Mouse (Mus musculus): ENCODE results near the gene Txlng. TPM values are rescaled to one million over a fixed set of nuclear protein-coding genes. Genes with fewer than 3 reads are reported as not detected.

The Txlng gene
- polyA plus RNA-seq, 1 experiment, result 1.8 TPM

DNA sequence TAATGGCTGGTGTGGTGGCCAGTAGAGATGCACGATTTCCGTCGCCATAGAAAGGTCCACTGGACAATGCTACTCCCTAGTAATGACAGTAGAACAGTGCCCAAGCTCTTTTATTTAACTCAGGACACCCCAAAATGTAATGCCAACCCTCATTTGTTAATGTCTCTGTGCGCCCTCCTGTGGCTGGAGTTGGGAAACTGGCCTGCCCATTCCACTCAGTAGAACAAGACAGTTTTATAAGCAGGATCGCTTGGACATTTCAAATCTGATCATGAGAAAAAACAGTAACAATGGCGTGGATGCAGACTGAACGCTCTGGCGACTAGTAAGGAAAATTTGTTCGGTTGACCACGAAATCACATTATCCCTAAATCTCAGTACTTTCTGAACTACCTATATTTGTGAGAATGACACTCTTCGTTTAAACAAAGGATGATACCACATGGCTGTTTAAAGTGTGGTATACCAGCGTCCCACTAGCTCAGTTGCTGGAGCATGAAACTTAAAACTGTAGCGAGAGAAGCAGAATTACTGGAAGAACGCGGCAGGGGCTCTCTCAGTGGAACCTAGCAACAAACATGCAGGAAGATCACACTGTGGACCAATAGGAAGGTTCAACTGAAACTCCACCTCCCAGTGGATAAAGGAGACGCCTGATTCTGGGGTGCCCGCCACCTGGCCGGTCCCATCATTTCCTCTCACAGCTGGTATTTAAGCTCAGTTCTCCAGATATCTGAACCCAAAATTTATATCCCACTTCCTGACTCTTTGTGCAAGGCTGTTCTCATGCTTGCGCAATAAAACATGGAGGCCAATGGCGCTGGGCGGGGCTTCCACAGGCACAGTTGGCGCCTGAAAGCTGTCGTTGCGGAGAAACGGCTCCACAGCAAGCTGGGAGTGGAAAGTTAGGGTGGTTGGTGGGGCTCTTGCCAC is 94.0 kb downstream of the Txlng start:
- peak overlapping the region; percentile 26 for H3K4me3 ChIP-seq
- H3K27me3 ChIP-seq (ENCODE audit: control insufficient read depth, insufficient read depth, insufficient read length), result no peaks in the 10 kb centered on the region
- no peak overlapping the region for H3ac ChIP-seq (ENCODE audit: control insufficient read depth, insufficient read length)
- no peak for TF ChIP-seq E2F4 (IDR thresholded peaks at IDR 0.05; ENCODE audit: insufficient read depth)
- TF ChIP-seq SRF (IDR thresholded peaks at IDR 0.05; ENCODE audit: control insufficient read depth, insufficient read length, low read depth), result no peak
- peak in 1 of 3 experiments; percentile 44 for TF ChIP-seq MYOG (IDR thresholded peaks at IDR 0.05; ENCODE audit: control insufficient read depth in 1 of 3, insufficient read depth in 1 of 3, insufficient read length in 2 of 3, low read depth in 2 of 3)
- TF ChIP-seq TCF12 (IDR thresholded peaks at IDR 0.05; ENCODE audit: insufficient read depth, poor library complexity, severe bottlenecking), result no peak
- no peak for TF ChIP-seq POLR2AphosphoS2 (IDR thresholded peaks at IDR 0.05; ENCODE audit: insufficient read length, low read depth)
- TF ChIP-seq REST (IDR thresholded peaks at IDR 0.05; ENCODE audit: insufficient read depth, insufficient read length), result no peak
- TF ChIP-seq MYOD1 (IDR thresholded peaks at IDR 0.05; ENCODE audit: control insufficient read depth in 1 of 3, insufficient read length in 2 of 3, low read depth in 2 of 3), result peak in 2 of 3 experiments; percentile 38 to 44
- no peak for TF ChIP-seq TCF3 (IDR thresholded peaks at IDR 0.05; ENCODE audit: insufficient read length, low read depth)
- TF ChIP-seq POLR2A (IDR thresholded peaks at IDR 0.05; ENCODE audit: insufficient read length, low read depth), result peak; percentile 46
- no peak for TF ChIP-seq USF1 (IDR thresholded peaks at IDR 0.05; ENCODE audit: low read depth)
- TF ChIP-seq MAX (IDR thresholded peaks at IDR 0.05; ENCODE audit: low read depth), result no peak
- peak; percentile 95 for TF ChIP-seq CEBPB (IDR thresholded peaks at IDR 0.05; ENCODE audit: insufficient read depth, poor library complexity, severe bottlenecking)
- H3K36me3 ChIP-seq (ENCODE audit: control insufficient read depth, insufficient read depth), result no peaks in the 10 kb centered on the region
- H3K4me2 ChIP-seq (ENCODE audit: low read depth), result peak overlapping the region; percentile 86
- no peaks in the 10 kb centered on the region for H3K79me2 ChIP-seq (ENCODE audit: control insufficient read depth, insufficient read depth)

DNA sequence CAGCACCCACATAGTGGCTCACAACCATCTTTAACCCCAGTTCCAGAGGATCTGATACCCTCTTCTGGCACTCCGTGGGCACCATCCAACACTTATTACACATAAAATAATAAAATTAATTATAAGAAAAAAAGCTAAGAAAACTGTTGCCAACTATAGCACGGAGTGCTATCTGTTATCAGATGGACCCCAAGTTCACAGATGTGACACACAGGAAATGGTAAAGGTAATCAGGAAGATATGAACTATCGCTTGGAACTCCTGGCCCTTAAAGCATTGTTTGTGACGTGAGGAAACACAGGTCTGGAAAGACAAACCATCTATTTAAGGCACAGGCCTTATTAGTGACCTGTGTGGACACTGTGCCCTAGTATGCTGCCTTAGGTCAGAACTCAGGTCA is 99.2 kb downstream of the Txlng start:
- Histone ChIP-seq H3K36me3 (ENCODE audit: control insufficient read depth, insufficient read depth) (no peaks in the 10 kb centered on the region), H3K4me3 (no peak overlapping the region), H3K27me3 (ENCODE audit: control insufficient read depth, insufficient read depth, insufficient read length) (no peaks in the 10 kb centered on the region), H3K4me2 (ENCODE audit: low read depth) (no peak overlapping the region), H3ac (ENCODE audit: control insufficient read depth, insufficient read length) (no peak overlapping the region), H3K79me2 (ENCODE audit: control insufficient read depth, insufficient read depth) (no peaks in the 10 kb centered on the region)
- no peak for TF ChIP-seq SRF (IDR thresholded peaks at IDR 0.05; ENCODE audit: control insufficient read depth, insufficient read length, low read depth)
- TF ChIP-seq TCF3 (IDR thresholded peaks at IDR 0.05; ENCODE audit: insufficient read length, low read depth), result no peak
- no peak for TF ChIP-seq MAX (IDR thresholded peaks at IDR 0.05; ENCODE audit: low read depth)
- TF ChIP-seq POLR2A (IDR thresholded peaks at IDR 0.05; ENCODE audit: insufficient read length, low read depth), result no peak
- TF ChIP-seq TCF12 (IDR thresholded peaks at IDR 0.05; ENCODE audit: insufficient read depth, poor library complexity, severe bottlenecking), result no peak
- no peak for TF ChIP-seq REST (IDR thresholded peaks at IDR 0.05; ENCODE audit: insufficient read depth, insufficient read length)
- TF ChIP-seq CEBPB (IDR thresholded peaks at IDR 0.05; ENCODE audit: insufficient read depth, poor library complexity, severe bottlenecking), result no peak
- no peak for TF ChIP-seq USF1 (IDR thresholded peaks at IDR 0.05; ENCODE audit: low read depth)
- TF ChIP-seq MYOD1 (IDR thresholded peaks at IDR 0.05; ENCODE audit: control insufficient read depth in 1 of 3, insufficient read length in 2 of 3, low read depth in 2 of 3), result no peak
- TF ChIP-seq MYOG (IDR thresholded peaks at IDR 0.05; ENCODE audit: control insufficient read depth in 1 of 3, insufficient read depth in 1 of 3, insufficient read length in 2 of 3, low read depth in 2 of 3), result no peak
- TF ChIP-seq POLR2AphosphoS2 (IDR thresholded peaks at IDR 0.05; ENCODE audit: insufficient read length, low read depth), result no peak
- TF ChIP-seq E2F4 (IDR thresholded peaks at IDR 0.05; ENCODE audit: insufficient read depth), result no peak

Other genes starting within 250 kb of the Txlng start
- gene Reps2, start 185.8 kb downstream of the Txlng start, polyA plus RNA-seq (2012; fragmentation: generic; extraction: Trizol), result 0.05 TPM
- 98.8 TPM for gene Rbbp7, start 69.1 kb downstream of the Txlng start, polyA plus RNA-seq (2012; fragmentation: generic; extraction: Trizol)
- 25.6 TPM for gene Syap1, start 59.0 kb upstream of the Txlng start, polyA plus RNA-seq (2012; fragmentation: generic; extraction: Trizol)
- 18.9 TPM for gene Ctps2, start 71.8 kb upstream of the Txlng start, polyA plus RNA-seq (2012; fragmentation: generic; extraction: Trizol)
- gene S100g, start 135.1 kb upstream of the Txlng start, polyA plus RNA-seq (2012; fragmentation: generic; extraction: Trizol), result not detected